ENCODE assay signal across 15 mouse cellular contexts in the genomic region with DNA sequence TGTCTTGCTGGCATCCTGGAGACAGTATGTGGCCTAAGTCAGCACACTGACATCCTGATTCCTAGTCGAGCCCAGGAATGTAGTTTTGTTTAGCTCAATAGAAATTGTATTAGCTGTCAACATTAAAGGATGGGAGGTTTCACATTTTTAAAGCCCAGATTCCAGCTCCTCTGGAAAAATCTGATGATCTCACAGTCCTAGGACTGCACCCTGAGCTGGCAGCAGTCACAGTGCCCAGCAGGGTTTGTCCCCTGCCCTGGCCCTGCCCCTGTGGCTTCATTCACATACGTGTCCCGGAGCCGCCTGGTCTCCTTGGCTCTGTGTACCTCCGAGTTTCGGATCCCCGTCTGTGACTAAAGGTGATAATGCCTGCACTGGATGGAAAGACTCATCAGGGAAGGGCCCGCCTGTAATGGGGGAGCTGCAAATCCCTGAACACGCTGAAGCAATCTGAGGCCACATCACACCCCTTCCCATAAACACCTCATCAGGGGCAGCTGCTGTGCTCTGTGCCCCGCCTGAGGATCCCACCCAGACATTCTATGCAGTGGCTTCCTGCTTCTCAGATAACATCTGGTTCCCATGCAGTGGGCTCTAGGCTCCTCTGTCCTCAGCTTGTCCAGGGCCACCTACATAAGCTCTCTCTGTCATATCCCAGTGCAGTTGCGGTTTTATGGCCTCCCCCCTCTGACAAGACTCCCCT. TPM values are rescaled to one million over a fixed set of nuclear protein-coding genes. Genes with fewer than 3 reads are reported as not detected.
A peak's percentile ranks its signal among the peaks of the same experiment; 100 is the strongest.
DNase-seq lines count a peak whose midpoint lies in the region; ATAC-seq lines count a peak whose summit lies in the region.
"Had no signal": no experiment of that assay in that cellular context is flagged by ENCODE, and none has a peak within 500 bp of the region (broad histone marks: within the 10 kb centered on the region; RNA-seq: fewer than 3 reads in every experiment).

No protein-coding gene starts in this region.

- no peaks in the 10 kb centered on the region for H3K9me3 ChIP-seq in lung, embryonic 16.5 days (ENCODE audit: control insufficient read depth, low read length)
- H3K9me3 ChIP-seq in stomach, embryonic 16.5 days (replicated peaks; ENCODE audit: control insufficient read depth, low read length), result no peaks in the 10 kb centered on the region

- H3K9ac ChIP-seq in lung, embryonic 16.5 days (ENCODE audit: low read length), result peak overlapping the region; percentile 8; the same call in 1 of the 2 replicates
- H3K9ac ChIP-seq in stomach, embryonic 16.5 days (ENCODE audit: low read length), result no peak overlapping the region

- 35% methylated on average over 11 of the region's 11 CpGs for WGBS in lung, embryonic 16.5 days
- 38% methylated on average over 11 of the region's 11 CpGs for WGBS in stomach, embryonic 16.5 days

- H3K27me3 ChIP-seq in lung, embryonic 16.5 days (ENCODE audit: control insufficient read depth, insufficient read depth, low read depth, low read length), result no peaks in the 10 kb centered on the region
- no peaks in the 10 kb centered on the region for H3K27me3 ChIP-seq in stomach, embryonic 16.5 days (ENCODE audit: control insufficient read depth, insufficient read depth, low read length)

- ATAC-seq in lung, embryonic 16.5 days (ENCODE audit: low read depth), result peak; percentile 85
- peak; percentile 40; the same call in 1 of the 2 replicates for ATAC-seq in stomach, embryonic 16.5 days (ENCODE audit: insufficient read depth, low FRiP score)
- ATAC-seq: hindbrain, embryonic 16.5 days had no signal

- no peaks in the 10 kb centered on the region for H3K36me3 ChIP-seq in lung, embryonic 16.5 days (ENCODE audit: control insufficient read depth, insufficient read depth, low read length)
- H3K36me3 ChIP-seq in stomach, embryonic 16.5 days (ENCODE audit: control insufficient read depth, insufficient read depth, low read length), result no peaks in the 10 kb centered on the region

- no peak overlapping the region for H3K4me3 ChIP-seq in lung, embryonic 16.5 days (ENCODE audit: low read length)
- no peak overlapping the region for H3K4me3 ChIP-seq in stomach, embryonic 16.5 days (replicated peaks; ENCODE audit: low read length)

- H3K27ac ChIP-seq in lung, embryonic 16.5 days (ENCODE audit: low read length), result peak overlapping the region; percentile 43
- no peak overlapping the region for H3K27ac ChIP-seq in stomach, embryonic 16.5 days (ENCODE audit: low read length)

- no peak overlapping the region for H3K4me2 ChIP-seq in lung, embryonic 16.5 days (ENCODE audit: low read depth, low read length)
- H3K4me2 ChIP-seq in stomach, embryonic 16.5 days (ENCODE audit: low read depth, low read length), result no peak overlapping the region

- peaks cover 16% of the 10 kb centered on the region for H3K4me1 ChIP-seq in lung, embryonic 16.5 days (replicated peaks; ENCODE audit: control insufficient read depth, insufficient read depth, low read length)
- peaks cover 12% of the 10 kb centered on the region; the same call in 1 of the 2 replicates for H3K4me1 ChIP-seq in stomach, embryonic 16.5 days (ENCODE audit: control insufficient read depth, insufficient read depth, low read length)

- DNase-seq in embryo, embryonic 10 days (ENCODE audit: low spot score), result peak; percentile 25
- DNase-seq in embryo, embryonic 9.5 days (ENCODE audit: extremely low spot score), result no peak
- DNase-seq in lung, postnatal 14 days, result no peak
- peak; percentile 81 for DNase-seq in forelimb bud, embryonic 11.5 days (ENCODE audit: low read depth, low spot score)
- DNase-seq in cerebellum, adult 8-10 months, result no peak
- no peak for DNase-seq in kidney, adult 9 months
- DNase-seq: adrenal gland, postnatal 10 days; cerebellum, postnatal 36 days; heart, postnatal 10 days; lung, adult 18-20 months; midbrain, embryonic 14.5 days; thymus, postnatal 36 days had no signal

RNA-seq across cellular contexts. Expression of a gene that starts 20.1 kb away (rescaled TPM):
- 22.4 and 28.6 TPM in 2 replicates for polyA plus RNA-seq in lung, embryonic 16.5 days (2015; fragmentation: Nextera tagmentation; extraction: Ambion mirVana)
- polyA plus RNA-seq in stomach, embryonic 16.5 days (2015; fragmentation: Nextera tagmentation; extraction: Ambion mirVana), result 3.5 and 4.5 TPM in 2 replicates

RNA-seq across cellular contexts. Expression of a gene that starts 33.5 kb away (rescaled TPM):
- polyA plus RNA-seq in lung, embryonic 16.5 days (2015; fragmentation: Nextera tagmentation; extraction: Ambion mirVana), result 0.29 and 0.54 TPM in 2 replicates
- polyA plus RNA-seq in stomach, embryonic 16.5 days (2015; fragmentation: Nextera tagmentation; extraction: Ambion mirVana), result 1.9 and 2.7 TPM in 2 replicates

Comparison
In these comparisons a context has a peak if more than half of its experiments do, and no peak if none do; other contexts are left out.
1. DNase-seq: peak in embryo, embryonic 10 days (single experiment) and forelimb bud, embryonic 11.5 days (single experiment); none in embryo, embryonic 9.5 days (single experiment), lung, postnatal 14 days (single experiment), cerebellum, adult 8-10 months (single experiment) and kidney, adult 9 months (single experiment).